Mouse (Mus musculus) urinary bladder, adult 18-20 months (tissue): ENCODE measurements around the gene Adamts18.

Experiments
- DNase-seq, 2 experiments: peaks; one replicate each; pipeline ENCODE4 v3.0.0; 2022; ENCODE audit warnings: low spot score in 2 of 2, mixed read lengths in 2 of 2

The Adamts18 gene

GRCm38 (mm10) chr8:113755866-113756265 lies 92.7 kb downstream of the Adamts18 start:
- DNase-seq: no peak

GRCm38 (mm10) chr8:113753153-113753552 lies 95.4 kb downstream of the Adamts18 start:
- DNase-seq: no peak

- DNase-seq: no peak
These were observed 96.2 kb downstream of the Adamts18 start for GRCm38 (mm10) chr8:113752349-113752748.

GRCm38 (mm10) chr8:113735496-113736060 lies 113.0 kb downstream of the Adamts18 start:
- DNase-seq: no peak

- DNase-seq: no peak
These were observed 123.2 kb downstream of the Adamts18 start for GRCm38 (mm10) chr8:113725331-113725730.

GRCm38 (mm10) chr8:113723873-113724538 lies 124.5 kb downstream of the Adamts18 start:
- DNase-seq: no peak

- DNase-seq: no peak
These were observed 127.1 kb downstream of the Adamts18 start for GRCm38 (mm10) chr8:113721459-113721858.

- DNase-seq: no peak
These were observed 143.6 kb downstream of the Adamts18 start for GRCm38 (mm10) chr8:113704968-113705367.

GRCm38 (mm10) chr8:113691622-113692343 lies 156.8 kb downstream of the Adamts18 start:
- no peak for DNase-seq

- DNase-seq: no peak
These were observed 160.0 kb downstream of the Adamts18 start for GRCm38 (mm10) chr8:113688543-113688915.

GRCm38 (mm10) chr8:113687889-113688542 lies 160.5 kb downstream of the Adamts18 start:
- no peak for DNase-seq

- no peak for DNase-seq
These were observed 169.2 kb downstream of the Adamts18 start for GRCm38 (mm10) chr8:113679361-113679760.

- DNase-seq: no peak
These were observed 171.7 kb downstream of the Adamts18 start for GRCm38 (mm10) chr8:113676811-113677210.

GRCm38 (mm10) chr8:113675281-113675680 lies 173.3 kb downstream of the Adamts18 start:
- no peak for DNase-seq

- DNase-seq: no peak
These were observed 173.9 kb downstream of the Adamts18 start for GRCm38 (mm10) chr8:113674611-113675010.

GRCm38 (mm10) chr8:113673300-113673699 lies 175.2 kb downstream of the Adamts18 start:
- no peak for DNase-seq

GRCm38 (mm10) chr8:113672599-113673255 lies 175.8 kb downstream of the Adamts18 start:
- no peak for DNase-seq

- DNase-seq: no peak
These were observed 178.6 kb downstream of the Adamts18 start for GRCm38 (mm10) chr8:113669924-113670323.

GRCm38 (mm10) chr8:113666714-113667432 lies 181.7 kb downstream of the Adamts18 start:
- no peak for DNase-seq

- DNase-seq: no peak
These were observed 182.6 kb downstream of the Adamts18 start for GRCm38 (mm10) chr8:113665951-113666350.

GRCm38 (mm10) chr8:113665036-113665435 lies 183.5 kb downstream of the Adamts18 start:
- DNase-seq: no peak
